Mouse (Mus musculus): ENCODE measurements around the gene Hist2h2aa2. TPM values are rescaled to one million over a fixed set of nuclear protein-coding genes. Genes with fewer than 3 reads are reported as not detected.
A peak's percentile ranks its signal among the peaks of the same experiment; 100 is the strongest.
"Not testable (repeated sequence)": the region's sequence is repeated elsewhere in the genome, so short reads cannot be mapped to it uniquely, and the experiment has no call there.

The Hist2h2aa2 gene
- polyA plus RNA-seq, 1 experiment from 2014 or later: 66.0 TPM

DNA sequence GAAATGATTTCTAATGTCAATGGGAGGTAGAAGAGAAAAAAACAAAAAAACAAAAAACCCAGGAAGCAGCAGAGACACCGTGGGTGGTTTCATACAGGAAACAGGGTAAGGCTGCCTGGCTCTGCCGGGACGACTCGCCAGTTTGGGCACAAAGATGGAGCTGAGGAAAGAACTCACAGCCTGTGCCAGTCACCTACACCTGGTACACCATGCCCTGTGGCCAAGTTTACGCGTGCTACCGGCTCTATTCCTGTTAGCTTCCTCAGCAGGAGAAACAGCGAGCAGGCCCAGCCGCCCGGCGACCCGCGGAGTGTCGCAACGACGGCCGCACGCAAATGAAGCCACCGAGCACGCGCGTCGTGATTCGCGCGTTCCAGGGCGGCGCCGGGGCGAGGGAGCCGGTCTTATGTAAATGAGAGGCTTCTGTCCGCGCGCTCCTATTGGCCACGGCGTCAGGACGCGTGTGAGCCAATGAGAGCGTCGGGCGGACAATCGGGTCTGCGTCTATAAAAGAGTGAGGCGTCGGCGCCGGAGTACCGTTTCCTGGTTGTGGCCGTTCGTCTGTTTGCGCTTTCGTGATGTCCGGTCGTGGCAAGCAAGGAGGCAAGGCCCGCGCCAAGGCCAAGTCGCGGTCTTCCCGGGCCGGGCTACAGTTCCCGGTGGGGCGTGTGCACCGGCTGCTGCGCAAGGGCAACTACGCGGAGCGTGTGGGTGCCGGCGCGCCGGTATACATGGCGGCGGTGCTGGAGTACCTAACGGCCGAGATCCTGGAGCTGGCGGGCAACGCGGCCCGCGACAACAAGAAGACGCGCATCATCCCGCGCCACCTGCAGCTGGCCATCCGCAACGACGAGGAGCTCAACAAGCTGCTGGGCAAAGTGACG, 5.2 kb upstream of the Hist2h2aa2 start, which contains the start of gene Hist2h2aa1:
Gene Hist2h2aa1 (plus strand): TSS at position 495 of the 884 bp plus-strand sequence.
- not testable (repeated sequence) for H3K27me3 ChIP-seq
- H3K27ac ChIP-seq: peak within 1 kb of the TSS; percentile 99

DNA sequence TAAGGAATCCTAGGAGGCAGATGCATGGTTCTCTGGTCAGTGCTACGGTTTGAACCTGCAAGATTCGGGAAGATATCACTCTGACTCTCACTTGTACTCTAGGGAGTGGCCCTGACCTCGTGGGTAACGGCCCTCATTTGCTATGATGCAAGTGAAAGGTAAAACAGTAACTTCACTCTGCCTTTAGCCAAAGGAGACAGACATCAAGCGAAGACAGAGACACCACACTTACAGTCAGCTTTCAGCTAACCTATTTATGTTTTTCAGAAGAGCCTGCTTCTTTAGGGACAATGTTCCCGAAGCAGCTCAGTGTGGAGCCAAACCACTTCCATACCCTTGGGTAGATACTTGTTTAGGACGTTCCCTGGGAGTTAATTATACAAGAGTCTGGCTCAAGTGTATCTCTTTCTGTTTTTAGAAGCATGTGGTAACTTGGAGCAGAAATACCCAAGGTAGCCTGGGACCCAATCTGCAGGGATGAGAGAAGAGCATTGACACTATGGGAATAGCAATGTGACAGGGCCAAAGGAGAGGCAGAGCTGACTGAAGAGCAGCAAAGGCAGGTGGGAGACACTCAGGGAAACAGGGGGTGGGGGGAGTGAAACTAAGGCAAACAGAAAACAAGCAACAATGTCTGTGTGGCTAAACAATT, 4.0 kb upstream of the Hist2h2aa2 start:
- peak overlapping the region; percentile 99 for H3K27ac ChIP-seq
- ATAC-seq (ENCODE audit: insufficient number of reproducible peaks, insufficient read depth, low FRiP score, low TSS enrichment, low read depth): no peak
- H3K9me3 ChIP-seq: no peaks in the 10 kb centered on the region
- WGBS: 80% methylated on average over 7 of the region's 7 CpGs
- H3K4me1 ChIP-seq (replicated peaks): peaks cover 37% of the 10 kb centered on the region
- H3K36me3 ChIP-seq: no peaks in the 10 kb centered on the region
- H3K27me3 ChIP-seq: no peaks in the 10 kb centered on the region
- peak overlapping the region; percentile 58 for H3K4me2 ChIP-seq
- H3K9ac ChIP-seq (replicated peaks): peak overlapping the region; percentile 74; the same call in 1 of the 2 replicates
- peak overlapping the region; percentile 47; the same call in 1 of the 2 replicates for H3K4me3 ChIP-seq (replicated peaks)

More for the DNA sequence above, 5.2 kb upstream of the Hist2h2aa2 start, which contains the start of gene Hist2h2aa1:
- Histone ChIP-seq H3K4me1 (replicated peaks) (peaks cover 48% of the 10 kb centered on the region), H3K4me2 (peak within 1 kb of the TSS; percentile 58), H3K9ac (replicated peaks) (peak within 1 kb of the TSS; percentile 74), H3K4me3 (replicated peaks) (peak within 1 kb of the TSS; percentile 47)
- H3K36me3 ChIP-seq, H3K9me3 ChIP-seq: not testable (repeated sequence)
- peak; percentile 87 for ATAC-seq (ENCODE audit: insufficient number of reproducible peaks, insufficient read depth, low FRiP score, low TSS enrichment, low read depth)
- WGBS: under 1% methylated on average over 40 of the region's 88 CpGs

GRCm38 (mm10) chr3:96240799-96241197, 722 bp upstream of the Hist2h2aa2 start:
- WGBS: 81% methylated on average over 9 of the region's 9 CpGs
- H3K36me3 ChIP-seq: no peaks in the 10 kb centered on the region
- H3K27me3 ChIP-seq: no peaks in the 10 kb centered on the region
- H3K4me1 ChIP-seq (replicated peaks): peaks cover 43% of the 10 kb centered on the region
- peak overlapping the region; percentile 44 for H3K4me2 ChIP-seq
- peak overlapping the region; percentile 37; the same call in 1 of the 2 replicates for H3K9ac ChIP-seq (replicated peaks)
- peak overlapping the region; percentile 91 for H3K27ac ChIP-seq
- H3K4me3 ChIP-seq (replicated peaks): peak overlapping the region; percentile 21; the same call in 1 of the 2 replicates
- no peaks in the 10 kb centered on the region for H3K9me3 ChIP-seq
- ATAC-seq (ENCODE audit: insufficient number of reproducible peaks, insufficient read depth, low FRiP score, low TSS enrichment, low read depth): no peak

DNA sequence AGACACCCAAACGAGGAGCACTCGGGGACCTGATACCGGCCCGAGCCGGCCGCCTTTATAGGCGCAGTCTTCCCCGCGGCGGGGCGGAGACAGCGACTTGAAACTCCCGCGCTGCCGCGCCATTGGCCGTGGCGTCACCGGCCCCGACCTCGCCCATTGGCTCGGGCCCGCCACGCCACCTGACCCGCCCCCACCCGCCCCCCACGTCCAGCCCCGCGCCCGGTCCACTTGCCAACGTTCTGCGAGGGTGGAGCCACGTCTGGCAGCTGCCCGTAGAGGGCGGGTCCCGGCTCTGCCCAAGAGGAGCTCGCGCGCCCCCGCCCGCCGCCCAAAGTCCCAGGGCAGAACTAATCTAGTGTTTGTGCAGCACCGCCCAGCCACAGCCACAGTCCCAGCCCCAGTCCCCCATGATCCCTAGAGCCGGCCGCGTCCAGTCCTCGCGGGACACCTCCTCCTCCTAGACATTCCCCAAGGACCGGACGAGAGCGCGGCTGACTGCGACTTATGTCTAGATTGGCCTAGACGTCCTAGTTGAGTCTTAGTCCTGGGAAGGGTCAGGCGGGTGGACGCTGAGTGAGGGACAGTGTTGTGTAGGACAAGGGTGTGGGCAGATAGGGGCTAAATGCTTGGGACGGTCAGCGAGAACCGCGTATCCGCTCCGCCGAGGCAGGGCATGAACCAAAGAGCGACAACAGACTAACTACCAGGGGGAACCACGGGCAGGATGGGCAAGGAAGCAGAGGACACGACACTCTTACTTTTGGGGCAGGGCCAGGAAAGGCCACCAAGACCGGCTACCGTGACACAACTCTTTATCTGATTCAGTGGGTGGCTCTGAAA, 902 bp downstream of the Hist2h2aa2 start, which contains the start of gene Hist2h3c2:
Gene Hist2h3c2 (minus strand): TSS at position 174 of the 840 bp plus-strand sequence.
- not testable (repeated sequence) for H3K9me3 ChIP-seq, H3K36me3 ChIP-seq, H3K27me3 ChIP-seq
- 0% methylated on average over 18 of the region's 68 CpGs for WGBS
- Histone ChIP-seq H3K4me1 (replicated peaks) (peaks cover 38% of the 10 kb centered on the region), H3K9ac (replicated peaks) (peak within 1 kb of the TSS; percentile 66), H3K4me2 (peak within 1 kb of the TSS; percentile 56), H3K27ac (peak within 1 kb of the TSS; percentile 86), H3K4me3 (replicated peaks) (peak within 1 kb of the TSS; percentile 41)
- peak; percentile 92 for ATAC-seq (ENCODE audit: insufficient number of reproducible peaks, insufficient read depth, low FRiP score, low TSS enrichment, low read depth)

GRCm38 (mm10) chr3:96237904-96238511, 2.1 kb downstream of the Hist2h2aa2 start:
- H3K36me3 ChIP-seq: no peaks in the 10 kb centered on the region
- no peaks in the 10 kb centered on the region for H3K27me3 ChIP-seq
- H3K27ac ChIP-seq: peak overlapping the region; percentile 84
- peak overlapping the region; percentile 66 for H3K9ac ChIP-seq (replicated peaks)
- WGBS: 2% methylated on average over 12 of the region's 12 CpGs
- ATAC-seq (ENCODE audit: insufficient number of reproducible peaks, insufficient read depth, low FRiP score, low TSS enrichment, low read depth): no peak
- peak overlapping the region; percentile 41 for H3K4me3 ChIP-seq (replicated peaks)
- H3K4me2 ChIP-seq: peak overlapping the region; percentile 56
- H3K4me1 ChIP-seq (replicated peaks): peaks cover 27% of the 10 kb centered on the region
- no peaks in the 10 kb centered on the region for H3K9me3 ChIP-seq

DNA sequence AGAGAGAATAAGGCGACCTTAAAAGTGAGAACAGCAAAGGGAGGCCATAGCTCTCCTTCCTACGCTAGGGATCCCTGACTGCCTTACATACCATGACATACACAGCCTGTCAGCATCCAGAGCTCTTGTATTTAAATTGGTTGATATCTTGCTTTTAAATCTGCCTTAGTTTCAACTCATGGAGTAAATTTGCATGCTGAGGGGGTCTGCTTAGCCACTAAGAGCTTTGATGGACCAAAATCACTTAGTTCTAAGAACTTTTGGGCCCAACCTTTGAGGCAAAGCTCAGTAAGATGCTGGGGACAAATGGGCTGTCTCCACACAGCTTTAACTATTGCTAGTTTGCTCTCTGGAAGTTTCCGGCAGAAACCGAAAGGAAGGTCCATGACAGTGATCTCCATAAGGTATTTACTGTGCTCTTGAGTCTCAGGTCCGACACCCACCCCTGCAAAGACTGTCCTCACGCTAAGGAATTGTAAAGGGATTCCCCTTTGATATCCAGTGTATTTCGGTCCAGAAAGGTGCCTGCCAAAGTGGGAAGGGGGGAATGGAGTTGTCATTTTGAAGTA, 2.7 kb downstream of the Hist2h2aa2 start:
- H3K27ac ChIP-seq: peak overlapping the region; percentile 84
- no peaks in the 10 kb centered on the region for H3K36me3 ChIP-seq
- peak overlapping the region; percentile 56 for H3K4me2 ChIP-seq
- peak overlapping the region; percentile 41 for H3K4me3 ChIP-seq (replicated peaks)
- WGBS: 23% methylated on average over 7 of the region's 7 CpGs
- ATAC-seq (ENCODE audit: insufficient number of reproducible peaks, insufficient read depth, low FRiP score, low TSS enrichment, low read depth): no peak
- H3K9me3 ChIP-seq: no peaks in the 10 kb centered on the region
- peaks cover 22% of the 10 kb centered on the region for H3K4me1 ChIP-seq (replicated peaks)
- peak overlapping the region; percentile 66 for H3K9ac ChIP-seq (replicated peaks)
- no peaks in the 10 kb centered on the region for H3K27me3 ChIP-seq

- Histone ChIP-seq H3K4me1 (replicated peaks) (peaks cover 20% of the 10 kb centered on the region), H3K27ac (peak overlapping the region; percentile 84), H3K4me3 (replicated peaks) (peak overlapping the region; percentile 41), H3K9me3 (no peaks in the 10 kb centered on the region), H3K4me2 (peak overlapping the region; percentile 56), H3K27me3 (no peaks in the 10 kb centered on the region), H3K9ac (replicated peaks) (peak overlapping the region; percentile 66), H3K36me3 (no peaks in the 10 kb centered on the region)
- ATAC-seq (ENCODE audit: insufficient number of reproducible peaks, insufficient read depth, low FRiP score, low TSS enrichment, low read depth): no peak
- WGBS: 72% methylated on average over 4 of the region's 4 CpGs
Observed at GRCm38 (mm10) chr3:96236834-96237334, 3.2 kb downstream of the Hist2h2aa2 start.

GRCm38 (mm10) chr3:96235836-96236235, 4.2 kb downstream of the Hist2h2aa2 start:
- Histone ChIP-seq H3K27ac (0 out of 2 replicates have a peak overlapping the region, but pooled peaks have one; percentile 1), H3K9ac (replicated peaks) (no peak overlapping the region), H3K27me3 (no peaks in the 10 kb centered on the region), H3K9me3 (no peaks in the 10 kb centered on the region), H3K4me3 (replicated peaks) (no peak overlapping the region), H3K36me3 (no peaks in the 10 kb centered on the region), H3K4me2 (no peak overlapping the region), H3K4me1 (replicated peaks) (peaks cover 18% of the 10 kb centered on the region)
- ATAC-seq (ENCODE audit: insufficient number of reproducible peaks, insufficient read depth, low FRiP score, low TSS enrichment, low read depth): no peak
- 71% methylated on average over 3 of the region's 3 CpGs for WGBS

DNA sequence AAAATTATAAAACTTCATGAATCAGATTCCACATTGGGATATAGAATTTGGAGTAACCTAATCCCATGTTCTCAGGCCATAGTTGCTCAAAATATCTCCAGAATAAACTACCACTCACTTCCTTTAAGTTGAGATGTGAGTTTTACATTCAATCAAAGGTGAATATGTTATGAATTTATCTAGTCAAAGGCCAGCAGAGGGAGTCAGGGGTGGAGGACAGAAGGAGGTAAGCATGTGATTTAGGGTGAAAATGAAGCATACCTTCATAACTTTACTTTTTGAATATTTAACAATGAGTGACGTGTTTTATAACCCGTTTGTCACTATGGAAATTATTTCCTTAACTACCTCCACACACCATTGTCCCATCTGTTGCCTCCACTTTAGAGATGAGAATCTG, 5.2 kb downstream of the Hist2h2aa2 start:
- ATAC-seq (ENCODE audit: insufficient number of reproducible peaks, insufficient read depth, low FRiP score, low TSS enrichment, low read depth): no peak
- H3K9ac ChIP-seq (replicated peaks): no peak overlapping the region
- WGBS: 82% methylated on average over 2 of the region's 2 CpGs
- no peak overlapping the region for H3K4me3 ChIP-seq (replicated peaks)
- H3K27ac ChIP-seq: no peak overlapping the region
- no peaks in the 10 kb centered on the region for H3K36me3 ChIP-seq
- H3K9me3 ChIP-seq: no peaks in the 10 kb centered on the region
- H3K4me1 ChIP-seq (replicated peaks): peaks cover 16% of the 10 kb centered on the region
- no peaks in the 10 kb centered on the region for H3K27me3 ChIP-seq
- H3K4me2 ChIP-seq: no peak overlapping the region

- 62% methylated on average over 2 of the region's 2 CpGs for WGBS
- Histone ChIP-seq H3K4me1 (replicated peaks) (peaks cover 7% of the 10 kb centered on the region; the same call in 1 of the 2 replicates), H3K9me3 (no peaks in the 10 kb centered on the region), H3K4me3 (replicated peaks) (no peak overlapping the region), H3K9ac (replicated peaks) (no peak overlapping the region), H3K27ac (no peak overlapping the region), H3K4me2 (no peak overlapping the region), H3K36me3 (no peaks in the 10 kb centered on the region), H3K27me3 (no peaks in the 10 kb centered on the region)
- no peak for ATAC-seq (ENCODE audit: insufficient number of reproducible peaks, insufficient read depth, low FRiP score, low TSS enrichment, low read depth)
Observed at GRCm38 (mm10) chr3:96231758-96232120, 8.3 kb downstream of the Hist2h2aa2 start.
